Mouse (Mus musculus): ENCODE data around the gene Elmo3. TPM values are rescaled to one million over a fixed set of nuclear protein-coding genes. Genes with fewer than 3 reads are reported as not detected.
A peak's percentile ranks its signal among the peaks of the same experiment; 100 is the strongest.

Elmo3 gene
- total and polyA plus RNA-seq, 2 experiments from 2014 or later, result 1.4 to 1.9 TPM

- H3K9ac ChIP-seq (replicated peaks; ENCODE audit: low read depth, low read length), result no peak overlapping the region
- H3K4me2 ChIP-seq (ENCODE audit: low read depth, low read length), result no peak overlapping the region
- DNase-seq (ENCODE audit: low spot score) (no peak), ATAC-seq (ENCODE audit: insufficient read depth, low read depth) (no peak)
- WGBS, result 77% methylated on average over 15 of the region's 15 CpGs
- no peaks in the 10 kb centered on the region for H3K27me3 ChIP-seq (ENCODE audit: control insufficient read depth, insufficient read depth, low read length)
- H3K4me3 ChIP-seq (ENCODE audit: low read depth, low read length), result no peak overlapping the region
- no peak for TF ChIP-seq EP300 (IDR thresholded peaks at IDR 0.05; ENCODE audit: low read depth)
- TF ChIP-seq CTCF (IDR thresholded peaks at IDR 0.05; ENCODE audit: low read depth), result no peak
- H3K27ac ChIP-seq (ENCODE audit: low read depth), result no peak overlapping the region
- peaks cover 34% of the 10 kb centered on the region for H3K36me3 ChIP-seq (replicated peaks; ENCODE audit: control insufficient read depth, insufficient read depth, low read length)
- no peaks in the 10 kb centered on the region for H3K9me3 ChIP-seq (replicated peaks; ENCODE audit: control insufficient read depth, low read length)
- H3K4me1 ChIP-seq (ENCODE audit: control insufficient read depth, insufficient read depth), result peaks cover 32% of the 10 kb centered on the region
Observed at GRCm38 (mm10) chr8:105309142-105309847, 3.9 kb downstream of the Elmo3 start.

- Histone ChIP-seq H3K4me2 (ENCODE audit: low read depth, low read length) (no peak overlapping the region), H3K27ac (ENCODE audit: low read depth) (no peak overlapping the region), H3K27me3 (ENCODE audit: control insufficient read depth, insufficient read depth, low read length) (no peaks in the 10 kb centered on the region), H3K4me1 (ENCODE audit: control insufficient read depth, insufficient read depth) (peaks cover 24% of the 10 kb centered on the region), H3K9me3 (replicated peaks; ENCODE audit: control insufficient read depth, low read length) (no peaks in the 10 kb centered on the region), H3K36me3 (replicated peaks; ENCODE audit: control insufficient read depth, insufficient read depth, low read length) (peaks cover 41% of the 10 kb centered on the region), H3K4me3 (ENCODE audit: low read depth, low read length) (no peak overlapping the region), H3K9ac (replicated peaks; ENCODE audit: low read depth, low read length) (no peak overlapping the region)
- TF ChIP-seq CTCF (IDR thresholded peaks at IDR 0.05; ENCODE audit: low read depth) (no peak), EP300 (IDR thresholded peaks at IDR 0.05; ENCODE audit: low read depth) (no peak)
- ATAC-seq (ENCODE audit: insufficient read depth, low read depth) (no peak), DNase-seq (ENCODE audit: low spot score) (no peak)
- WGBS, result 77% methylated on average over 8 of the region's 8 CpGs
Observed at GRCm38 (mm10) chr8:105310118-105310517, 4.7 kb downstream of the Elmo3 start.

- peaks cover 49% of the 10 kb centered on the region for H3K36me3 ChIP-seq (replicated peaks; ENCODE audit: control insufficient read depth, insufficient read depth, low read length)
- peaks cover 21% of the 10 kb centered on the region for H3K4me1 ChIP-seq (ENCODE audit: control insufficient read depth, insufficient read depth)
- no peak for ATAC-seq (ENCODE audit: insufficient read depth, low read depth)
- no peak for TF ChIP-seq EP300 (IDR thresholded peaks at IDR 0.05; ENCODE audit: low read depth)
- no peak for TF ChIP-seq CTCF (IDR thresholded peaks at IDR 0.05; ENCODE audit: low read depth)
- H3K27me3 ChIP-seq (ENCODE audit: control insufficient read depth, insufficient read depth, low read length), result no peaks in the 10 kb centered on the region
- WGBS, result 71% methylated on average over 1 of the region's 1 CpGs
- H3K9ac ChIP-seq (replicated peaks; ENCODE audit: low read depth, low read length), result no peak overlapping the region
- H3K9me3 ChIP-seq (replicated peaks; ENCODE audit: control insufficient read depth, low read length), result no peaks in the 10 kb centered on the region
- no peak for DNase-seq (ENCODE audit: low spot score)
- no peak overlapping the region for H3K4me3 ChIP-seq (ENCODE audit: low read depth, low read length)
- H3K27ac ChIP-seq (ENCODE audit: low read depth), result no peak overlapping the region
- H3K4me2 ChIP-seq (ENCODE audit: low read depth, low read length), result no peak overlapping the region
Observed at GRCm38 (mm10) chr8:105311718-105312117, 6.3 kb downstream of the Elmo3 start.

GRCm38 (mm10) chr8:105312891-105313481 lies 7.6 kb downstream of the Elmo3 start:
- peak; percentile 24 for ATAC-seq (ENCODE audit: insufficient read depth, low read depth)
- peaks cover 45% of the 10 kb centered on the region for H3K36me3 ChIP-seq (replicated peaks; ENCODE audit: control insufficient read depth, insufficient read depth, low read length)
- TF ChIP-seq EP300 (IDR thresholded peaks at IDR 0.05; ENCODE audit: low read depth) (no peak), CTCF (IDR thresholded peaks at IDR 0.05; ENCODE audit: low read depth) (no peak)
- no peak for DNase-seq (ENCODE audit: low spot score)
- no peaks in the 10 kb centered on the region for H3K9me3 ChIP-seq (replicated peaks; ENCODE audit: control insufficient read depth, low read length)
- H3K9ac ChIP-seq (replicated peaks; ENCODE audit: low read depth, low read length), result no peak overlapping the region
- H3K4me2 ChIP-seq (ENCODE audit: low read depth, low read length), result no peak overlapping the region
- WGBS, result 55% methylated on average over 8 of the region's 8 CpGs
- no peak overlapping the region for H3K27ac ChIP-seq (ENCODE audit: low read depth)
- no peak overlapping the region for H3K4me3 ChIP-seq (ENCODE audit: low read depth, low read length)
- H3K27me3 ChIP-seq (ENCODE audit: control insufficient read depth, insufficient read depth, low read length), result no peaks in the 10 kb centered on the region
- H3K4me1 ChIP-seq (ENCODE audit: control insufficient read depth, insufficient read depth), result peaks cover 24% of the 10 kb centered on the region

- ATAC-seq (ENCODE audit: insufficient read depth, low read depth) (0 out of 2 replicates have a peak, but pooled peaks have one; percentile 38), DNase-seq (ENCODE audit: low spot score) (no peak)
- Histone ChIP-seq H3K9ac (replicated peaks; ENCODE audit: low read depth, low read length) (no peak overlapping the region), H3K36me3 (replicated peaks; ENCODE audit: control insufficient read depth, insufficient read depth, low read length) (peaks cover 43% of the 10 kb centered on the region), H3K27me3 (ENCODE audit: control insufficient read depth, insufficient read depth, low read length) (no peaks in the 10 kb centered on the region), H3K9me3 (replicated peaks; ENCODE audit: control insufficient read depth, low read length) (no peaks in the 10 kb centered on the region), H3K4me1 (ENCODE audit: control insufficient read depth, insufficient read depth) (peaks cover 29% of the 10 kb centered on the region), H3K4me2 (ENCODE audit: low read depth, low read length) (no peak overlapping the region), H3K27ac (ENCODE audit: low read depth) (no peak overlapping the region), H3K4me3 (ENCODE audit: low read depth, low read length) (no peak overlapping the region)
- 57% methylated on average over 9 of the region's 9 CpGs for WGBS
- TF ChIP-seq EP300 (IDR thresholded peaks at IDR 0.05; ENCODE audit: low read depth) (no peak), CTCF (IDR thresholded peaks at IDR 0.05; ENCODE audit: low read depth) (no peak)
Observed at GRCm38 (mm10) chr8:105313622-105314402, 8.4 kb downstream of the Elmo3 start.
